Mouse (Mus musculus) heart, postnatal 14 days (tissue): ENCODE measurements around the gene Fbrsl1. TPM values are rescaled to one million over a fixed set of nuclear protein-coding genes. Genes with fewer than 3 reads are reported as not detected.
"Not testable (repeated sequence)": the region's sequence is repeated elsewhere in the genome, so short reads cannot be mapped to it uniquely, and the experiment has no call there.

Source experiments
- DNase-seq, 2 experiments: peaks; one replicate each; pipeline ENCODE4 v3.0.0; 2021 to 2022
- intact Hi-C: fragments of 180-260 bp; cut with DNase I; formaldehyde crosslinking; loops from one replicate; pipeline ENCODE4 v1.15.1; 2025
- total RNA-seq, 2 experiments: library from RNA; stranded (reverse); gene quantifications; 2 replicates each; pipeline ENCODE4 v1.2.3; 2021

The Fbrsl1 gene
- total RNA-seq, 2 experiments from 2014 or later: 47.4 to 50.6 TPM

- DNase-seq: peak in 1 of 2 experiments; percentile 56
- intact Hi-C loops: no loop called here
Measured at GRCm38 (mm10) chr5:110458936-110459335, 10.6 kb upstream of the Fbrsl1 start.

- intact Hi-C loops: no loop called here
- no peak for DNase-seq
Measured at GRCm38 (mm10) chr5:110455272-110455671, 7.0 kb upstream of the Fbrsl1 start.

GRCm38 (mm10) chr5:110449294-110449693 is 991 bp upstream of the Fbrsl1 start:
- intact Hi-C loops: no loop called here
- peak in 1 of 2 experiments; percentile 42 for DNase-seq

GRCm38 (mm10) chr5:110447720-110448435 is 425 bp downstream of the Fbrsl1 start:
- intact Hi-C loops: no loop called here
- DNase-seq: peak in 1 of 2 experiments; percentile 45

GRCm38 (mm10) chr5:110444509-110444908 is 3.8 kb downstream of the Fbrsl1 start:
- intact Hi-C loops: no loop called here
- no peak for DNase-seq

- no peak for DNase-seq
- intact Hi-C loops: no loop called here
Measured at GRCm38 (mm10) chr5:110442966-110443590, 5.2 kb downstream of the Fbrsl1 start.

- intact Hi-C loops: no loop called here
- peak; percentile 47 to 68 for DNase-seq
Measured at GRCm38 (mm10) chr5:110439565-110440310, 8.6 kb downstream of the Fbrsl1 start.

- intact Hi-C loops: no loop called here
- DNase-seq: no peak
Measured at GRCm38 (mm10) chr5:110438591-110438990, 9.7 kb downstream of the Fbrsl1 start.

- DNase-seq: no peak
- intact Hi-C loops: no loop called here
Measured at GRCm38 (mm10) chr5:110437632-110438261, 10.6 kb downstream of the Fbrsl1 start.

GRCm38 (mm10) chr5:110436166-110436565 is 12.1 kb downstream of the Fbrsl1 start:
- intact Hi-C loops: not testable (repeated sequence)

GRCm38 (mm10) chr5:110434816-110435215 is 13.5 kb downstream of the Fbrsl1 start:
- intact Hi-C loops: loop anchor here (2.0 kb wide), 1 partner anchor 58 kb away; no protein-coding TSS in a partner anchor
- no peak for DNase-seq

More at GRCm38 (mm10) chr5:110436166-110436565, 12.1 kb downstream of the Fbrsl1 start:
- DNase-seq: not testable (repeated sequence)

- intact Hi-C loops: loop anchor here (2.0 kb wide), 1 partner anchor 72 kb away; no protein-coding TSS in a partner anchor
- DNase-seq: peak; percentile 62 to 74
Measured at GRCm38 (mm10) chr5:110429045-110429444, 19.3 kb downstream of the Fbrsl1 start.

- no peak for DNase-seq
- intact Hi-C loops: loop anchor here (2.0 kb wide), 1 partner anchor 71 kb away; no protein-coding TSS in a partner anchor
Measured at GRCm38 (mm10) chr5:110428290-110428689, 20.0 kb downstream of the Fbrsl1 start.

- intact Hi-C loops: no loop called here
Measured at GRCm38 (mm10) chr5:110425187-110425586, 23.1 kb downstream of the Fbrsl1 start.

GRCm38 (mm10) chr5:110424204-110424603 is 24.1 kb downstream of the Fbrsl1 start:
- no peak for DNase-seq
- intact Hi-C loops: no loop called here

More at GRCm38 (mm10) chr5:110425187-110425586, 23.1 kb downstream of the Fbrsl1 start:
- no peak for DNase-seq

- intact Hi-C loops: no loop called here
Measured at GRCm38 (mm10) chr5:110421393-110421792, 26.9 kb downstream of the Fbrsl1 start.

GRCm38 (mm10) chr5:110420950-110421349 is 27.4 kb downstream of the Fbrsl1 start:
- intact Hi-C loops: no loop called here
- DNase-seq: no peak

More at GRCm38 (mm10) chr5:110421393-110421792, 26.9 kb downstream of the Fbrsl1 start:
- no peak for DNase-seq

- intact Hi-C loops: no loop called here
- DNase-seq: no peak
Measured at GRCm38 (mm10) chr5:110420201-110420600, 28.1 kb downstream of the Fbrsl1 start.

- DNase-seq: no peak
- intact Hi-C loops: no loop called here
Measured at GRCm38 (mm10) chr5:110418523-110418911, 29.8 kb downstream of the Fbrsl1 start.

- intact Hi-C loops: no loop called here
- DNase-seq: no peak
Measured at GRCm38 (mm10) chr5:110417756-110418522, 30.4 kb downstream of the Fbrsl1 start.
